Mouse (Mus musculus) olfactory bulb, adult 2 months (tissue): ENCODE data around the gene Rpl31.

Experiments used
- CTCF ChIP-seq: fragments of 200-500 bp; IDR thresholded peaks from 2 replicates; pipeline ENCODE4 v1.5.1; 2012; ENCODE audit warnings: low read depth, mild to moderate bottlenecking, low read length, moderate library complexity; ENCODE audit not compliant: insufficient read depth
- POLR2A ChIP-seq: fragments of 200-500 bp; IDR thresholded peaks from 2 replicates; pipeline ENCODE4 v1.6.1; 2012; ENCODE audit warnings: mild to moderate bottlenecking, low read depth, low read length, moderate library complexity; ENCODE audit not compliant: insufficient read depth

- no peak for TF ChIP-seq CTCF
- TF ChIP-seq POLR2A: peak; percentile 68
These were observed at the start of gene Rpl31 for GRCm38 (mm10) chr1:39367601-39368266.
